Mouse (Mus musculus) myocyte (in vitro differentiated cells): ENCODE results near the gene Olfr329-ps. TPM values are rescaled to one million over a fixed set of nuclear protein-coding genes. Genes with fewer than 3 reads are reported as not detected.

ENCODE experiments used
- H3K27me3 ChIP-seq: one replicate; pipeline ENCODE4 v1.6.1; 2011; ENCODE audit not compliant: control insufficient read depth, insufficient read depth, insufficient read length
- H3K36me3 ChIP-seq: one replicate; pipeline ENCODE4 v1.6.1; 2011; ENCODE audit not compliant: control insufficient read depth, insufficient read depth
- H3K4me2 ChIP-seq: one replicate; pipeline ENCODE4 v1.6.1; 2011; ENCODE audit warnings: low read depth, control low read depth
- H3K4me3 ChIP-seq: one replicate; pipeline ENCODE4 v1.5.1; 2011; ENCODE audit warnings: mild to moderate bottlenecking, control low read depth, moderate library complexity
- H3K79me2 ChIP-seq: one replicate; pipeline ENCODE4 v1.6.1; 2011; ENCODE audit not compliant: control insufficient read depth, insufficient read depth
- H3ac ChIP-seq: one replicate; pipeline ENCODE4 v1.6.1; 2011; ENCODE audit not compliant: control insufficient read depth, insufficient read length
- CEBPB ChIP-seq: IDR thresholded peaks from 2 replicates; pipeline ENCODE4 v1.6.1; 2011; ENCODE audit warnings: mild to moderate bottlenecking, moderate library complexity; ENCODE audit not compliant: poor library complexity, insufficient read depth, severe bottlenecking
- E2F4 ChIP-seq: IDR thresholded peaks from one replicate; pipeline ENCODE4 v1.6.1; 2011; ENCODE audit warnings: mild to moderate bottlenecking, control low read depth, moderate library complexity; ENCODE audit not compliant: insufficient read depth
- MAX ChIP-seq: IDR thresholded peaks from one replicate; pipeline ENCODE4 v1.6.1; 2011; ENCODE audit warnings: low read depth, mild to moderate bottlenecking, control low read depth
- MYOD1 ChIP-seq, 3 experiments: IDR thresholded peaks; one replicate each; pipeline ENCODE4 v1.6.1; 2011; ENCODE audit warnings: control low read depth in 2 of 3, low read depth in 2 of 3, mild to moderate bottlenecking in 2 of 3, moderate library complexity in 1 of 3; ENCODE audit not compliant: insufficient read length in 2 of 3, control insufficient read depth in 1 of 3
- MYOG ChIP-seq, 3 experiments: IDR thresholded peaks; one replicate each; pipeline ENCODE4 v1.6.1; 2011; ENCODE audit warnings: control low read depth in 2 of 3, low read depth in 2 of 3, mild to moderate bottlenecking in 2 of 3; ENCODE audit not compliant: insufficient read length in 2 of 3, control insufficient read depth in 1 of 3, insufficient read depth in 1 of 3
- POLR2A ChIP-seq: IDR thresholded peaks from one replicate; pipeline ENCODE4 v1.6.1; 2011; ENCODE audit warnings: low read depth, mild to moderate bottlenecking, control low read depth, moderate library complexity; ENCODE audit not compliant: insufficient read length
- POLR2AphosphoS2 ChIP-seq: IDR thresholded peaks from one replicate; pipeline ENCODE4 v1.6.1; 2011; ENCODE audit warnings: low read depth, control low read depth; ENCODE audit not compliant: insufficient read length
- REST ChIP-seq: IDR thresholded peaks from one replicate; pipeline ENCODE4 v1.6.1; 2011; ENCODE audit warnings: mild to moderate bottlenecking, control low read depth, moderate library complexity; ENCODE audit not compliant: insufficient read depth, insufficient read length
- SRF ChIP-seq: IDR thresholded peaks from one replicate; pipeline ENCODE4 v1.6.1; 2011; ENCODE audit warnings: low read depth; ENCODE audit not compliant: control insufficient read depth, insufficient read length
- TCF12 ChIP-seq: IDR thresholded peaks from one replicate; pipeline ENCODE4 v1.6.1; 2011; ENCODE audit warnings: mild to moderate bottlenecking, control low read depth; ENCODE audit not compliant: poor library complexity, insufficient read depth, severe bottlenecking
- TCF3 ChIP-seq: IDR thresholded peaks from one replicate; pipeline ENCODE4 v1.6.1; 2011; ENCODE audit warnings: low read depth, control low read depth; ENCODE audit not compliant: insufficient read length
- USF1 ChIP-seq: IDR thresholded peaks from one replicate; pipeline ENCODE4 v1.6.1; 2011; ENCODE audit warnings: low read depth, mild to moderate bottlenecking, control low read depth, moderate library complexity
- polyA plus RNA-seq: library from polyadenylated mRNA; unstranded; fragments of >200 nt; fragmentation: generic; extraction: Trizol; gene quantifications from one replicate; pipeline ENCODE4 v1.2.1, GENCODE M21; 2012; ENCODE audit warnings: missing spikeins

Olfr329-ps gene
- polyA plus RNA-seq, 1 experiment, result not detected

- H3K4me2 ChIP-seq, result no peak overlapping the region
- no peaks in the 10 kb centered on the region for H3K79me2 ChIP-seq
- H3ac ChIP-seq, result no peak overlapping the region
- H3K27me3 ChIP-seq, result no peaks in the 10 kb centered on the region
- TF ChIP-seq CEBPB (no peak), MAX (no peak), MYOD1 (IDR thresholded peaks at IDR 0.05; ENCODE audit: control insufficient read depth in 1 of 3, insufficient read length in 2 of 3, low read depth in 2 of 3) (no peak), USF1 (no peak), MYOG (IDR thresholded peaks at IDR 0.05; ENCODE audit: control insufficient read depth in 1 of 3, insufficient read depth in 1 of 3, insufficient read length in 2 of 3, low read depth in 2 of 3) (no peak), POLR2A (no peak), SRF (no peak), TCF3 (no peak), POLR2AphosphoS2 (no peak), TCF12 (no peak), REST (no peak), E2F4 (no peak)
- H3K4me3 ChIP-seq, result no peak overlapping the region
- H3K36me3 ChIP-seq, result no peaks in the 10 kb centered on the region
These were observed 46.9 kb downstream of the Olfr329-ps start for GRCm38 (mm10) chr11:58499290-58499689.

- H3K4me2 ChIP-seq, result no peak overlapping the region
- no peak overlapping the region for H3ac ChIP-seq
- H3K36me3 ChIP-seq, result no peaks in the 10 kb centered on the region
- no peaks in the 10 kb centered on the region for H3K27me3 ChIP-seq
- no peaks in the 10 kb centered on the region for H3K79me2 ChIP-seq
- TF ChIP-seq CEBPB, result no peak
- no peak overlapping the region for H3K4me3 ChIP-seq
These were observed 47.5 kb downstream of the Olfr329-ps start for GRCm38 (mm10) chr11:58498761-58499160.

- Histone ChIP-seq H3K4me3 (no peak within 1 kb of the TSS), H3K36me3 (no peaks in the 10 kb centered on the region), H3K79me2 (no peaks in the 10 kb centered on the region), H3ac (no peak within 1 kb of the TSS), H3K27me3 (no peaks in the 10 kb centered on the region), H3K4me2 (no peak within 1 kb of the TSS)
- no peak for TF ChIP-seq POLR2A
- no peak for TF ChIP-seq MYOD1 (IDR thresholded peaks at IDR 0.05; ENCODE audit: control insufficient read depth in 1 of 3, insufficient read length in 2 of 3, low read depth in 2 of 3)
- TF ChIP-seq MAX, result no peak
- no peak for TF ChIP-seq USF1
- TF ChIP-seq SRF, result no peak
- TF ChIP-seq POLR2AphosphoS2, result no peak
- TF ChIP-seq TCF3, result no peak
- no peak for TF ChIP-seq CEBPB
- TF ChIP-seq TCF12, result no peak
- TF ChIP-seq E2F4, result no peak
- TF ChIP-seq REST, result no peak
- TF ChIP-seq MYOG (IDR thresholded peaks at IDR 0.05; ENCODE audit: control insufficient read depth in 1 of 3, insufficient read depth in 1 of 3, insufficient read length in 2 of 3, low read depth in 2 of 3), result no peak
These were observed 53.8 kb downstream of the Olfr329-ps start, which contains the start of gene Olfr332 for GRCm38 (mm10) chr11:58492455-58492854. Gene Olfr332, minus strand, starts transcription at chr11:58492555.

Other genes with a start within 250 kb of the Olfr329-ps start
- gene Zfp692, start 239.4 kb downstream of the Olfr329-ps start, polyA plus RNA-seq, result 6.0 TPM
- gene Zfp672, start 216.1 kb downstream of the Olfr329-ps start, polyA plus RNA-seq, result 15.7 TPM
- gene Sh3bp5l, start 215.7 kb downstream of the Olfr329-ps start, polyA plus RNA-seq, result 38.1 TPM
- not detected for gene Lypd8, start 167.4 kb downstream of the Olfr329-ps start, polyA plus RNA-seq
- gene 1810065E05Rik, start 125.3 kb downstream of the Olfr329-ps start, polyA plus RNA-seq, result not detected
- not detected for gene Gm12253, start 113.9 kb downstream of the Olfr329-ps start, polyA plus RNA-seq
- not detected for gene Lypd9, start 93.5 kb downstream of the Olfr329-ps start, polyA plus RNA-seq
- not detected for gene Olfr30, start 84.2 kb downstream of the Olfr329-ps start, polyA plus RNA-seq
- not detected for gene Olfr332, start 53.9 kb downstream of the Olfr329-ps start, polyA plus RNA-seq
- gene Olfr331, start 43.9 kb downstream of the Olfr329-ps start, polyA plus RNA-seq, result not detected
- not detected for gene Olfr330, start 11.6 kb downstream of the Olfr329-ps start, polyA plus RNA-seq
- gene Olfr328, start 9.2 kb upstream of the Olfr329-ps start, polyA plus RNA-seq, result not detected
- not detected for gene Olfr224, start 24.1 kb upstream of the Olfr329-ps start, polyA plus RNA-seq
- gene Olfr325, start 31.3 kb upstream of the Olfr329-ps start, polyA plus RNA-seq, result not detected
- gene Olfr324, start 48.7 kb upstream of the Olfr329-ps start, polyA plus RNA-seq, result not detected
- gene 2210407C18Rik, start 69.7 kb upstream of the Olfr329-ps start, polyA plus RNA-seq, result not detected
- not detected for gene Olfr323, start 84.1 kb upstream of the Olfr329-ps start, polyA plus RNA-seq
- not detected for gene Trim58, start 94.0 kb upstream of the Olfr329-ps start, polyA plus RNA-seq
- not detected for gene Olfr322, start 112.4 kb upstream of the Olfr329-ps start, polyA plus RNA-seq
- not detected for gene Olfr320, start 134.7 kb upstream of the Olfr329-ps start, polyA plus RNA-seq
- not detected for gene Olfr319, start 152.7 kb upstream of the Olfr329-ps start, polyA plus RNA-seq
- gene Olfr318, start 177.6 kb upstream of the Olfr329-ps start, polyA plus RNA-seq, result not detected
- not detected for gene Olfr317, start 192.8 kb upstream of the Olfr329-ps start, polyA plus RNA-seq
- not detected for gene Olfr316, start 206.3 kb upstream of the Olfr329-ps start, polyA plus RNA-seq
- gene Olfr315, start 226.8 kb upstream of the Olfr329-ps start, polyA plus RNA-seq, result not detected
- not detected for gene Olfr314, start 236.5 kb upstream of the Olfr329-ps start, polyA plus RNA-seq